Mouse (Mus musculus) cortical plate, adult 2 months (tissue): ENCODE data around the gene Slc22a1.

Source experiments
- CTCF ChIP-seq: fragments of 200-500 bp; IDR thresholded peaks from 2 replicates; pipeline ENCODE4 v1.5.1; 2011; ENCODE audit warnings: mild to moderate bottlenecking, control low read depth, low read length; ENCODE audit not compliant: insufficient read depth; ENCODE audit errors: extremely low read depth
- POLR2A ChIP-seq: fragments of 200-500 bp; IDR thresholded peaks from 2 replicates; pipeline ENCODE4 v1.6.1; 2011; ENCODE audit warnings: mild to moderate bottlenecking, low read length, control low read depth; ENCODE audit not compliant: insufficient read depth; ENCODE audit errors: extremely low read depth

GRCm38 (mm10) chr17:12714080-12714561 is 38.5 kb upstream of the Slc22a1 start:
- no peak for TF ChIP-seq POLR2A
- peak; percentile 23; the same call in 1 of the 2 replicates for TF ChIP-seq CTCF
